Mouse (Mus musculus) fat pad, adult 2 months (tissue): ENCODE measurements around the gene Mical2.

ENCODE experiments used
- DNase-seq: peaks from one replicate; pipeline ENCODE4 v3.0.0-alpha.2; 2011; ENCODE audit warnings: low read depth, low spot score; ENCODE audit errors: extremely low read depth

Mical2 gene

GRCm38 (mm10) chr7:112208323-112209167, 17.1 kb upstream of the Mical2 start:
- no peak for DNase-seq

DNA sequence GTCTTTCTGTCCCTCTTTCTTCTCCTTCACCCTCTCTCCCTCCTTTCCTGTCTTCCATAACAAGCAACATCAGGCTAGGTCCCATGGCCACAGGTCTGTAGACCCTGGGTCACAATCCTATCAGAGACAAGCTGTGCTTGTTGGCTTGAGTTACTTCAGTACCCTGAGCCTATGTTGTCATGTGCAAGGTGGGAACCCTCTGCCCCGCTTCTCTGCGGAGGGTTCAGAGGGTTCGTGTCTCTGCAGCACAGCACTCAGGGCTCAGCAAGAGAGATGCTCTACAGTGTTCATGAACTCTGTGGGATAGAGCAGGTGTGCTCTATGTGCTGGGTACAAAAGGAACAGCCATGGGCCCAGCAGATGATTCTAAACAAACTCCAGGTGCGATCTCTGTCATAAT, 16.0 kb upstream of the Mical2 start:
- DNase-seq: no peak

DNA sequence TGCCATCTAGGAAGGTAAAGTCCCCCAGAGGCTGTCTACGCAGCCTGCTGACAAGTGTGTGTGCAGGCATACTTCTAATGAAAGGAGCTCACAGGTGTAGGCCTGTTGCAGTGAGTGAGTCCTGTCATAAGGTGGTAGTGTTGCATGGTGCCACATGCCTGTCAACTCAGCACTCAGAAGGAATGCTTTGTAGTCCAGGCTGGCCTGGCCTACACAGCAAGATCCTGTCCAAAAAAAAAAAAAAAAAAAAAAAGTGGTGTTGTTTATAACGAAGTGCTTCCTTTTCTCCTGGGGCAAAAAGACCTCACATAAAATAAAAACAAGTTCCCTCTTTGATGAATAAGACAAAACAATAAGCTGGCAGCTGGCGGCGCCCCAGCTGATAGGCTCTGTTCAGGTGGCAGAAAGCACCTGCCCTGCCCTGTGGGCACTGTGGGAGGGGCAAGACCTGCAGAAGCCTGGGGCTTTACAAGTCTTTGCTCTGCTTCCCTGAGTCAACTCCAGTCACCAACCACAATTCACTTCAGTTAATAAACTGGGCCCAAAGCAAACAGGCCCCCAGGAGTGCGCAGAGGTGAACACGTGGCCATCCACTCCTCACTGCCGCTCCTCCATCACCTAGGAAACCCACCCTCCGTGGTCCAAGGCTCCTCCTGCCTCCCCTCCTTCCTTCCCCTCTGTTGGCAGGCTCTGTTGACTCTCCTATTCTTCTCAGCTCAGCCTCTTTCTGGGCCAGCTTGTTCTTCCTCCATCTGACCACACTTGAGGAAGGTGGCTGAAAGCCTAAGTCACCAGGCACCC, 12.5 kb upstream of the Mical2 start:
- DNase-seq: no peak

- DNase-seq: no peak
Observed at GRCm38 (mm10) chr7:112215871-112216270, 9.8 kb upstream of the Mical2 start.

- DNase-seq: no peak
Observed at GRCm38 (mm10) chr7:112216720-112217119, 8.9 kb upstream of the Mical2 start.

DNA sequence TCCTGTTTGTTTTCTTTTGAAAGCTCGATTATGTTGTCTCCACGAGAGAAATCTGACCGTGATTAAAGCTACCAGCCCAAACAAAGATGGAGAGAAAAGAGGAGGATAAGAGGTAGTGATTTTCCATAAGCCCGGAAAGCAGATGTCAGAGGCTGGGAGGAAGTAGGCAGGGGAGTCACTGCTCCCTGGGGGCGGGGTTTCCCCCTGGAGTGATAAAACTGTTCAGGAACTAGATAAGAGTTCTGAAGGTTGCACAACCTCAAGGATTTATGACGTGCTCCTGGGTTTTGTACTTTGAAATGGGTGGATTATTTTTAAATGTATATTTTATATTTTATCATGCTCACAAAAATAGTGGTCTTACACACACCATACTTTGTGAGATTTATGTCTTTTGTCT, 8.4 kb upstream of the Mical2 start:
- no peak for DNase-seq

GRCm38 (mm10) chr7:112222733-112223524, 2.7 kb upstream of the Mical2 start:
- DNase-seq: no peak

DNA sequence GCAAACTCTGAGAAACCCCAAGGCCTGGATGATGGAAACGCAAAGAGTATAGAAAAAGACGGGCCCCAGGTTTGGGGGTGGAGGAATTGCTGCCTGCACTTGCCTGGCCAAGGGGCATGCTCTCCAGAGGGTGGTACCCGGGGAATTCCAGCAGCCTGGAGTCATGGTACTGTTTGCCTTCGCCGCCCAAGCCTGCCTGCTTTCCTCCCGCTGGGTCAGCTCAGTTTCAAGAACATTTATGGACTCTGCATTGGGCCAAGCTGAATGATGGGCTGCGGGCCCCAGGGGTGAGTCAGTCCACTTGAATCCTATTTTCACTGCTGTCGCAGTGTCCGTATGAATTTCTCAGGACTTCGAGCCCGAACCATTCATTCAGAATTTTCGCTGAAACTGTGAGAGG, 802 bp upstream of the Mical2 start:
- no peak for DNase-seq

GRCm38 (mm10) chr7:112226446-112227265, 1.0 kb downstream of the Mical2 start:
- DNase-seq: no peak

DNA sequence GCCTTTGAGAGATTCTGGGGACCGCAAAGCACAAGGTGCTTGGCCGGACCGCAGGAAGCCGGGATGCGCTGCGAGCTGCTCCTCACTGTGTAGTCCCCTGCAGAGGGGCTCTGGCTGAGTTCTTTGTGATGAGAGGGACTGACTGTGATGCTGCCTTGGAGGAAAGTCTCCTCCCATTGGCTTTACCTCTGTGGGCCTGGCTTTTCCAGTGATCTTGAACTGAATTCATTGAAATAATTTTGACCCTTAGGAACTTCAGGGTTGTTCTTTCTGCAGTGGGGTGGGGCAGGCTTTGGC, 1.6 kb downstream of the Mical2 start:
- no peak for DNase-seq

DNA sequence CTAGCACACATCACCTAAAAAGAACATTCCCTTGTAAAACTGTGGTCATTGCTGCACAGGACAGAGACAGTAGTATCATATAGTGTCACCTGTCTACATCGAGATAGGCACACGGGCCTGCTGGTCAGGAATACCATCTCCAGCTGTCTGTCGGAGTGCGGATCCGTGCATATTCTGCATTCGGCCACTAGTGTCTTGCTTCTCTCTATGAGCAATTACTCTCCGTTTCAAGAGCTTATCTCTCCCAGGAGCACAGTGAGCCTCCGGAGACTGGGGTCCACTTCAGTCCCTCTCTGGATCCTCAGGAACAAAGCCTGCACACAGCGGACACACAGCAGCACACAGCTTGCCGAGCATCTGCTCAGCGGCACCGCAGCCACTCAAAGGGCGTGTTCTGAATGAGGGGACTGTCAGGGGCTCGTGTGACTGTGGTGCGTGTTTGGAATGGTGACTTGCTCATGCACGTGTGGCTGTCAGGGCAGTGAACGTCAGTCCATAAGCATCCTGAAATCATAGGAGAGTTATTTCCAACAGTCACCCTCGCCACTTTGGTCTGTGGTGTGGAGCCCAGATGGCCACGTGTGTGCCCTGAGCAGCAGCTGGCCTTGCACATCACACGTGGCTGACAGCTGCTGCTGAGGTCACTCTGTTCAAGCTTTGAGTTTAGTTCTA, 3.3 kb downstream of the Mical2 start:
- no peak for DNase-seq

DNA sequence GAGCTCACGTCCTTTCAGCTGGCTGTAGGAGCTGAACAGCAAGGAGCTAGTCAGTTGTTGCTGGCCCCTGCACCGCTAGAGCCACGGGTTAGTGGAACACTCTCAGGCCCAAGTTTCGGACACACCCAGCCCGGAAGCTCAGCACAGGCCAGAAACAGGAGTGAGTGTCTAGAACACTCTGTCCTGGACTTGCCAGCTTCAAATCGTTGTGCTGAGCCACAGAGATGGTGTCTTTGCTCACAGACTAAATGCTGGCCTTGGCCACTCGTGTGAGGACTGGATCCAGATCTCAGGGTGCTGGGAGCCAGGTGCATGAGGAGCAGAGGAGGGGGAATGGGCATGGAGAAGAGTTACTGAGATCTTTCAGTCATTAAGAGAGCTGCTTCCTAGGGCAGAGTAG, 6.1 kb downstream of the Mical2 start:
- DNase-seq: no peak

DNA sequence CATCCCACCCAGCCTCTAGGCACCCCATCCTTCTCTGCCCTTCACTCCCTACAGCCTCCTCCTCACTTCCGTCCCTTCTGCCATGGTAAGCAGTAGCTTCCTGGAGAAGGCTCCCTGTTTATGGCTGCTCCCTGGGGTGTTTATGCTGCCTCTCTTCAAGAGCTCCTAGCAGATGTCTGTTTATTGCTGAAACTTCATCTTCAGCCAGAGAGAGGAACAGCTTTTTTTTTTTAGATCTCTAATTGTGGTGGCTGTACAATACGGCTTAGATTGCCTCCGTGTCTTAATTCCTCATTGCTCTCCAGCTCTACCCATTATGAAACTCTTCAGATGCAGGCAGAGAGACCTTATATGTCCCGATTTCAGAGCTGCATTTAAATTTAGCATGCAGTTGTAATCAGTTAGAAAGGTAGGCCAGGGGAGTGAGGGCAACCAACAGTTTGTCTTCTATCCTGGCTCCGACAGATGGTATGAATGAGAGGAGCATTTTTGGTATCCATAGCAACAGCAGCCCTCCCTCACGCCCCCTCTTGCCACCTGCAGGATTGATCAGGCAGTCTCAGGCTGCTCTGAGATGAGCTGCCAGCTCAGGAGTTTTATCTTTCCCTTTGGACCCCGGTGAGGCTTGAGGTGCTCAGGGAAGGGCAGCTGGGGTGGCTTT, 7.8 kb downstream of the Mical2 start:
- DNase-seq: no peak

GRCm38 (mm10) chr7:112234410-112234809, 8.8 kb downstream of the Mical2 start:
- no peak for DNase-seq

GRCm38 (mm10) chr7:112235493-112235892, 9.8 kb downstream of the Mical2 start:
- no peak for DNase-seq

- no peak for DNase-seq
Observed at GRCm38 (mm10) chr7:112237211-112237610, 11.6 kb downstream of the Mical2 start.

GRCm38 (mm10) chr7:112237868-112238267, 12.2 kb downstream of the Mical2 start:
- no peak for DNase-seq

GRCm38 (mm10) chr7:112238768-112239728, 13.4 kb downstream of the Mical2 start:
- no peak for DNase-seq

DNA sequence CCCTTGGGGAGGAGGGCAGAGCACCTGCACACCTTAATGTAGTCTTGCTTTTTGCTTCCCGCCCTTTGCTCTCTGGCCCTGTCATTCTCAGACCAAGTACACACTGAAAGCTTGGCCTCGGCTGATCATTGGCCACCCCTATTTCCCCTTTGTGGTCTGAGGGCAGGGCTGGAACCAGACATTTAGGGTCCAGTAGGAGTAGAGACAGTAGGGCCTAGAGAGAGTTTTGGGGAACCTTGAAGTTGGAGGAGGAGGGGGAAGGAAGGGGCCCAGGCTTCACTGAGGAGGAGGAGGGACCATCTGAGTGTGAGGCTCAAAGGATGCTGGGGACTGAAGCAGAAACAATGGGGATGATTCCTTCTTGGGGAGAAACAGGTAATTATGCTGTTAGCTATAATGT, 15.1 kb downstream of the Mical2 start:
- DNase-seq: no peak
